Mouse (Mus musculus) CH12.LX (cell line): ENCODE measurements at regions not wholly inside any gene's neighbourhood (a gene's known extent, or its start where the extent isn't known, plus 50 kb on each side); places are given as distances from the start of the nearest gene placed in this dataset.

ENCODE experiments used
- DNase-seq: peaks from one replicate; pipeline ENCODE4 v3.0.0-alpha.2; 2013; ENCODE audit errors: extremely low read depth
- H3K27ac ChIP-seq: 2 replicates; pipeline ENCODE4 v1.5.1; 2012; ENCODE audit warnings: low read depth, mild to moderate bottlenecking, control low read depth, moderate library complexity; ENCODE audit not compliant: insufficient read depth
- H3K27me3 ChIP-seq: replicated peaks from 2 replicates; pipeline ENCODE3; 2012; ENCODE audit warnings: inconsistent platforms
- H3K36me3 ChIP-seq, 2 experiments: replicated peaks in 1 of 2; 2 replicates each; pipeline versions ENCODE3 to v1.6.1; 2012; ENCODE audit warnings: inconsistent platforms in 1 of 2, low read length in 1 of 2, mild to moderate bottlenecking in 1 of 2, mixed read lengths in 1 of 2, moderate library complexity in 1 of 2; ENCODE audit not compliant: control insufficient read depth in 1 of 2, insufficient read depth in 1 of 2
- H3K4me1 ChIP-seq, 2 experiments: 2 replicates each; pipeline ENCODE4 v1.6.1; 2012; ENCODE audit warnings: inconsistent platforms in 1 of 2, moderate library complexity in 1 of 2; ENCODE audit not compliant: insufficient read depth in 2 of 2, control insufficient read depth in 1 of 2
- H3K4me2 ChIP-seq: 2 replicates; pipeline ENCODE4 v1.6.1; 2012; ENCODE audit warnings: low read depth, mild to moderate bottlenecking, control low read depth; ENCODE audit not compliant: poor library complexity, insufficient read depth, severe bottlenecking
- H3K4me3 ChIP-seq, 3 experiments: fragments of 150-350 bp in 1 of 3; sonication (generic) in 1 of 3; replicated peaks in 1 of 3; 2 replicates each; pipeline versions ENCODE3 to v1.5.1; 2011 to 2012; ENCODE audit warnings: low read depth in 2 of 3, low read length in 2 of 3, mild to moderate bottlenecking in 2 of 3, moderate library complexity in 2 of 3, control low read depth in 1 of 3, improper control_type of control experiment in 1 of 3, inconsistent platforms in 1 of 3, mixed read lengths in 1 of 3; ENCODE audit not compliant: poor library complexity in 1 of 3
- H3K79me2 ChIP-seq: replicated peaks from 2 replicates; pipeline ENCODE4 v1.6.1; 2012; ENCODE audit warnings: mild to moderate bottlenecking, moderate library complexity; ENCODE audit not compliant: control insufficient read depth, poor library complexity, insufficient read depth, severe bottlenecking; ENCODE audit errors: extremely low read depth
- H3K9ac ChIP-seq: 2 replicates; pipeline ENCODE4 v1.6.1; 2012; ENCODE audit warnings: low read depth, mild to moderate bottlenecking, control low read depth, moderate library complexity; ENCODE audit not compliant: insufficient read depth
- H3K9me3 ChIP-seq: replicated peaks from 2 replicates; pipeline ENCODE3; 2012; ENCODE audit warnings: low read length, inconsistent platforms, mixed read lengths
- BHLHE40 ChIP-seq: IDR thresholded peaks from 2 replicates; pipeline ENCODE4 v1.6.1; 2011; ENCODE audit warnings: mild to moderate bottlenecking, low read depth, low read length, improper control_type of control experiment
- CHD1 ChIP-seq: IDR thresholded peaks from 2 replicates; pipeline ENCODE4 v1.6.1; 2012; ENCODE audit warnings: low read depth, low read length, improper control_type of control experiment, inconsistent platforms
- CTCF ChIP-seq, 2 experiments: IDR thresholded peaks in 1 of 2; conservative IDR thresholded peaks in 1 of 2; 2 replicates each; pipeline ENCODE4 v1.5.1; 2011 to 2012; ENCODE audit warnings: low read depth in 2 of 2, low read length in 2 of 2, improper control_type of control experiment in 1 of 2, inconsistent platforms in 1 of 2, mild to moderate bottlenecking in 1 of 2, moderate library complexity in 1 of 2
- E2F4 ChIP-seq: IDR thresholded peaks from 2 replicates; pipeline ENCODE4 v1.6.1; 2011; ENCODE audit warnings: low read depth, low read length, improper control_type of control experiment; ENCODE audit not compliant: insufficient replicate concordance
- EP300 ChIP-seq: IDR thresholded peaks from 2 replicates; pipeline ENCODE4 v1.6.1; 2011; ENCODE audit warnings: low read length, improper control_type of control experiment
- ETS1 ChIP-seq: conservative IDR thresholded peaks from 2 replicates; pipeline ENCODE4 v1.6.1; 2012; ENCODE audit warnings: low read depth, mild to moderate bottlenecking, inconsistent platforms, low read length, improper control_type of control experiment, moderate library complexity
- HCFC1 ChIP-seq: IDR thresholded peaks from 2 replicates; pipeline ENCODE4 v1.6.1; 2012; ENCODE audit warnings: low read depth, mild to moderate bottlenecking, inconsistent platforms, low read length, improper control_type of control experiment
- IRF4 ChIP-seq: IDR thresholded peaks from 2 replicates; pipeline ENCODE4 v1.6.1; 2014; ENCODE audit warnings: low read depth, mild to moderate bottlenecking, inconsistent platforms, low read length, improper control_type of control experiment
- JUN ChIP-seq: IDR thresholded peaks from 2 replicates; pipeline ENCODE4 v1.6.1; 2011; ENCODE audit warnings: low read depth, mild to moderate bottlenecking, low read length, improper control_type of control experiment, moderate library complexity; ENCODE audit not compliant: insufficient read depth
- JUND ChIP-seq: conservative IDR thresholded peaks from 2 replicates; pipeline ENCODE4 v1.6.1; 2011; ENCODE audit warnings: low read depth, low read length, improper control_type of control experiment
- KAT2A ChIP-seq: IDR thresholded peaks from 2 replicates; pipeline ENCODE4 v1.6.1; 2012; ENCODE audit warnings: low read length, improper control_type of control experiment, inconsistent platforms; ENCODE audit not compliant: insufficient replicate concordance
- MAFK ChIP-seq: IDR thresholded peaks from 2 replicates; pipeline ENCODE4 v1.6.1; 2011; ENCODE audit warnings: low read length, improper control_type of control experiment; ENCODE audit not compliant: insufficient replicate concordance
- MAX ChIP-seq: IDR thresholded peaks from 2 replicates; pipeline ENCODE4 v1.6.1; 2011; ENCODE audit warnings: low read length, improper control_type of control experiment
- MEF2A ChIP-seq: IDR thresholded peaks from 2 replicates; pipeline ENCODE4 v1.6.1; 2014; ENCODE audit warnings: low read depth, mild to moderate bottlenecking, inconsistent platforms, low read length, improper control_type of control experiment, borderline replicate concordance
- MXI1 ChIP-seq: IDR thresholded peaks from 2 replicates; pipeline ENCODE4 v1.6.1; 2011; ENCODE audit warnings: mild to moderate bottlenecking, low read depth, low read length, improper control_type of control experiment
- NRF1 ChIP-seq: IDR thresholded peaks from 2 replicates; pipeline ENCODE4 v1.6.1; 2014; ENCODE audit warnings: low read depth, mild to moderate bottlenecking, inconsistent platforms, low read length, improper control_type of control experiment, moderate library complexity
- POLR2AphosphoS2 ChIP-seq: IDR thresholded peaks from 2 replicates; pipeline ENCODE4 v1.6.1; 2011; ENCODE audit warnings: low read depth, low read length, improper control_type of control experiment
- RAD21 ChIP-seq: IDR thresholded peaks from 2 replicates; pipeline ENCODE4 v1.6.1; 2011; ENCODE audit warnings: low read depth, mild to moderate bottlenecking, low read length, improper control_type of control experiment, moderate library complexity
- RCOR1 ChIP-seq: conservative IDR thresholded peaks from 2 replicates; pipeline ENCODE4 v1.6.1; 2012; ENCODE audit warnings: low read depth, mild to moderate bottlenecking, inconsistent platforms, low read length, improper control_type of control experiment
- UBTF ChIP-seq: IDR thresholded peaks from 2 replicates; pipeline ENCODE4 v1.6.1; 2012; ENCODE audit warnings: low read depth, mild to moderate bottlenecking, inconsistent platforms, low read length, improper control_type of control experiment, moderate library complexity
- USF1 ChIP-seq: IDR thresholded peaks from 2 replicates; pipeline ENCODE4 v1.6.1; 2014; ENCODE audit warnings: low read depth, mild to moderate bottlenecking, inconsistent platforms, low read length, improper control_type of control experiment
- USF2 ChIP-seq: conservative IDR thresholded peaks from 2 replicates; pipeline ENCODE4 v1.6.1; 2011; ENCODE audit warnings: low read depth, low read length, improper control_type of control experiment
- ZC3H11A ChIP-seq: IDR thresholded peaks from 2 replicates; pipeline ENCODE4 v1.6.1; 2012; ENCODE audit warnings: low read depth, mild to moderate bottlenecking, inconsistent platforms, low read length, improper control_type of control experiment
- ZMIZ1 ChIP-seq: IDR thresholded peaks from 2 replicates; pipeline ENCODE4 v1.6.1; 2012; ENCODE audit warnings: low read depth, mild to moderate bottlenecking, inconsistent platforms, low read length, improper control_type of control experiment
- dilution Hi-C: fragments of 300-500 bp; cut with MboI; formaldehyde crosslinking; loops from 2 replicates; pipeline ENCODE4 v1.14.3; 2020; ENCODE audit warnings: low sequenced_read_pairs; ENCODE audit not compliant: extremely low pct_unique_long_range_greater_than_20kb, extremely low pct_ligation_motif_present
- in situ Hi-C: fragments of 300-500 bp; cut with MboI; formaldehyde crosslinking; loops from 3 replicates; pipeline ENCODE4 v1.14.3; 2019; ENCODE audit warnings: low sequenced_read_pairs, low pct_ligation_motif_present, low pct_unique_long_range_greater_than_20kb, mixed read lengths

- Histone ChIP-seq H3K4me2 (no peak overlapping the region), H3K27me3 (peaks cover 17% of the 10 kb centered on the region), H3K9me3 (no peaks in the 10 kb centered on the region), H3K79me2 (no peaks in the 10 kb centered on the region), H3K4me1 (peaks cover 0 to 11% of the 10 kb centered on the region in 2 experiments; a peak in 1 of 4 replicates), H3K9ac (no peak overlapping the region), H3K4me3 (no peak overlapping the region), H3K36me3 (no peaks in the 10 kb centered on the region), H3K27ac (no peak overlapping the region)
- dilution Hi-C loops = no loop called here
- DNase-seq = no peak
- TF ChIP-seq MAFK (no peak), NRF1 (no peak), EP300 (no peak), RAD21 (no peak), MAX (no peak), HCFC1 (no peak), MXI1 (no peak), IRF4 (no peak), JUND (no peak), CTCF (conservative IDR thresholded peaks at IDR 0.05 in 1 of 2, IDR thresholded peaks at IDR 0.05 in 1 of 2; ENCODE audit: low read depth in 2 of 2, low read length in 2 of 2) (no peak), E2F4 (no peak), ZC3H11A (no peak), USF1 (no peak), RCOR1 (no peak), ETS1 (no peak), JUN (no peak), BHLHE40 (no peak), MEF2A (no peak)
- in situ Hi-C loops = no loop called here
Measured at GRCm38 (mm10) chr16:12890094-12890493, 219.4 kb upstream of the Ercc4 start.

DNA sequence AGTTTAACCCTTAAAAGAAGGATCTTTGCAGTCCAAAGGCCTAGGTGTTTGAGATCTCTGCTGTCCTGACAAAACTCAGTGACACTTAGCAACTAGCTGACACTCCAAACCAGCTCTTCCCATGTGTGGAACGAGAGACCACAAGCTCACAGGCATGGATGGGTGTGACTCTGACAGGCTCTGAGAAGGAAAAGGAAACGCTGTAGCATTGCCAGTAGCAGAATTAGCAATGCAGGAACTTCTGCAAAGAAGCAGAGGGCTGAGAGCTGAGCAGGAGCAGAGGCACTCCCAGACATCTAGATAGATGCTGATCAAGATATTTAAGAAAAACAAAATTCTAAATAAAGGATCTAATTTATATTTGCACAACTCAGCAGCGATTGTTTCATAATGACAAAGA lies 218.9 kb upstream of the Ercc4 start:
- in situ Hi-C loops (no loop called here), dilution Hi-C loops (no loop called here)
- TF ChIP-seq HCFC1 = no peak
- no peak for TF ChIP-seq UBTF
- no peak for TF ChIP-seq RAD21
- TF ChIP-seq CHD1 = no peak
- no peak for TF ChIP-seq MAFK
- no peak for TF ChIP-seq MEF2A
- no peak for TF ChIP-seq USF2
- TF ChIP-seq POLR2AphosphoS2 = no peak
- no peak for TF ChIP-seq MXI1
- TF ChIP-seq ZMIZ1 = no peak
- no peak for TF ChIP-seq KAT2A
- TF ChIP-seq RCOR1 = no peak
- H3K4me1 ChIP-seq = peaks cover 0 to 11% of the 10 kb centered on the region in 2 experiments; a peak in 1 of 4 replicates
- H3K27ac ChIP-seq = no peak overlapping the region
- H3K9ac ChIP-seq = no peak overlapping the region
- H3K4me2 ChIP-seq = no peak overlapping the region
- no peaks in the 10 kb centered on the region for H3K9me3 ChIP-seq
- H3K27me3 ChIP-seq = peaks cover 20% of the 10 kb centered on the region
- H3K36me3 ChIP-seq = no peaks in the 10 kb centered on the region
- no peak overlapping the region for H3K4me3 ChIP-seq
- no peak for DNase-seq
- H3K79me2 ChIP-seq = no peaks in the 10 kb centered on the region
